Comparison of ENCODE assay signal across 9 mouse cellular contexts in genomic region chr6:115803541-115804382, GRCm38 (mm10). TPM values are rescaled to one million over a fixed set of nuclear protein-coding genes. Genes with fewer than 3 reads are reported as not detected.
DNase-seq lines count a peak whose midpoint lies in the region; ATAC-seq and TF ChIP-seq lines count a peak whose summit lies in the region.
"Had no signal": no experiment of that assay in that cellular context is flagged by ENCODE, and none has a peak within 500 bp of the region (broad histone marks: within the 10 kb centered on the region; RNA-seq: fewer than 3 reads in every experiment).

No protein-coding gene starts in this region.

- 48% methylated on average over 16 of the region's 16 CpGs for WGBS in bone marrow, adult 2 months
- whole genome bisulfite sequencing in heart, embryonic 12.5 days, result 40% methylated on average over 16 of the region's 16 CpGs
- WGBS in kidney, embryonic 16.5 days, result 38% methylated on average over 16 of the region's 16 CpGs
- WGBS in liver, embryonic 11.5 days, result 49% methylated on average over 16 of the region's 16 CpGs
- WGBS in neural tube, embryonic 11.5 days, result 48% methylated on average over 16 of the region's 16 CpGs

- H3K4me3 ChIP-seq in bone marrow, adult 2 months (replicated peaks; ENCODE audit: control insufficient read depth, low read depth, low read length), result no peak overlapping the region
- H3K4me3 ChIP-seq in heart, embryonic 12.5 days, result no peak overlapping the region
- no peak overlapping the region for H3K4me3 ChIP-seq in kidney, embryonic 16.5 days (ENCODE audit: low read length)
- H3K4me3 ChIP-seq in liver, embryonic 11.5 days (ENCODE audit: low read depth, low read length), result no peak overlapping the region
- no peak overlapping the region for H3K4me3 ChIP-seq in neural tube, embryonic 11.5 days (ENCODE audit: low read depth, low read length)
- H3K4me3 ChIP-seq: erythroblast, embryonic 14.5 days had no signal

- no peak for TF ChIP-seq POLR2A in bone marrow, adult 2 months (IDR thresholded peaks at IDR 0.05; ENCODE audit: borderline replicate concordance, control insufficient read depth, low read depth, low read length)

- no peak overlapping the region for H3K27ac ChIP-seq in bone marrow, adult 2 months (ENCODE audit: control insufficient read depth, insufficient read depth, low read depth, low read length, poor library complexity)
- H3K27ac ChIP-seq in heart, embryonic 12.5 days (ENCODE audit: poor library complexity, severe bottlenecking), result no peak overlapping the region
- H3K27ac ChIP-seq in kidney, embryonic 16.5 days (ENCODE audit: low read length), result peak overlapping the region; percentile 49; the same call in 1 of the 2 replicates
- no peak overlapping the region for H3K27ac ChIP-seq in liver, embryonic 11.5 days (ENCODE audit: low read depth, low read length)
- no peak overlapping the region for H3K27ac ChIP-seq in neural tube, embryonic 11.5 days (ENCODE audit: low read depth, low read length)

- peak; percentile 34 to 56 for DNase-seq in CD8-positive naive resting alpha-beta T cell, adult 2 months (ENCODE audit: low read depth in 2 of 2, low spot score in 2 of 2)
- DNase-seq in fibroblast of lung, adult 2 months (ENCODE audit: low read depth), result peak; percentile 86
- peak; percentile 69 for DNase-seq in liver, embryonic 11.5 days (ENCODE audit: low spot score)
- peak; percentile 78 for DNase-seq in neural tube, embryonic 11.5 days (ENCODE audit: low spot score)
- DNase-seq in testis, postnatal 14 days (ENCODE audit: low spot score), result peak; percentile 60

- no peak overlapping the region for H3K9ac ChIP-seq in heart, embryonic 12.5 days
- H3K9ac ChIP-seq in kidney, embryonic 16.5 days (replicated peaks; ENCODE audit: low read length), result no peak overlapping the region
- H3K9ac ChIP-seq in liver, embryonic 11.5 days (ENCODE audit: low read depth, low read length), result no peak overlapping the region; the same call in 1 of the 2 replicates
- no peak overlapping the region for H3K9ac ChIP-seq in neural tube, embryonic 11.5 days (ENCODE audit: low read length)

- peak; percentile 52 for TF ChIP-seq CTCF in bone marrow, adult 2 months (IDR thresholded peaks at IDR 0.05; ENCODE audit: control insufficient read depth, insufficient read depth, low read length)

- no peaks in the 10 kb centered on the region for H3K27me3 ChIP-seq in heart, embryonic 12.5 days (replicated peaks)
- no peaks in the 10 kb centered on the region for H3K27me3 ChIP-seq in kidney, embryonic 16.5 days (ENCODE audit: insufficient read depth, low read length)
- no peaks in the 10 kb centered on the region for H3K27me3 ChIP-seq in liver, embryonic 11.5 days (replicated peaks; ENCODE audit: control insufficient read depth, insufficient read depth, low read length)
- no peaks in the 10 kb centered on the region for H3K27me3 ChIP-seq in neural tube, embryonic 11.5 days (ENCODE audit: control insufficient read depth, insufficient read depth, low read length)

- no peak overlapping the region for H3K4me2 ChIP-seq in heart, embryonic 12.5 days
- H3K4me2 ChIP-seq in kidney, embryonic 16.5 days (replicated peaks; ENCODE audit: low read depth, low read length), result no peak overlapping the region
- H3K4me2 ChIP-seq in liver, embryonic 11.5 days, result no peak overlapping the region
- no peak overlapping the region for H3K4me2 ChIP-seq in neural tube, embryonic 11.5 days (ENCODE audit: low read depth)

- peaks cover 84% of the 10 kb centered on the region for H3K36me3 ChIP-seq in heart, embryonic 12.5 days
- peaks cover 66% of the 10 kb centered on the region for H3K36me3 ChIP-seq in kidney, embryonic 16.5 days (ENCODE audit: insufficient read depth, low read length)
- H3K36me3 ChIP-seq in liver, embryonic 11.5 days (ENCODE audit: control insufficient read depth, insufficient read depth, low read length), result peaks cover 52% of the 10 kb centered on the region
- peaks cover 28% of the 10 kb centered on the region for H3K36me3 ChIP-seq in neural tube, embryonic 11.5 days (ENCODE audit: control insufficient read depth, insufficient read depth, low read length)

- H3K9me3 ChIP-seq in heart, embryonic 12.5 days (replicated peaks), result no peaks in the 10 kb centered on the region
- no peaks in the 10 kb centered on the region for H3K9me3 ChIP-seq in kidney, embryonic 16.5 days (ENCODE audit: low read length)
- no peaks in the 10 kb centered on the region for H3K9me3 ChIP-seq in liver, embryonic 11.5 days (ENCODE audit: control insufficient read depth, low read length)
- H3K9me3 ChIP-seq in neural tube, embryonic 11.5 days (ENCODE audit: control insufficient read depth, low read length), result no peaks in the 10 kb centered on the region

- peaks cover 4% of the 10 kb centered on the region; the same call in 1 of the 2 replicates for H3K4me1 ChIP-seq in bone marrow, adult 2 months (ENCODE audit: control insufficient read depth, insufficient read depth, low read length)
- H3K4me1 ChIP-seq in heart, embryonic 12.5 days (replicated peaks), result peaks cover 20% of the 10 kb centered on the region
- peaks cover 15% of the 10 kb centered on the region for H3K4me1 ChIP-seq in kidney, embryonic 16.5 days (ENCODE audit: insufficient read depth, low read length)
- peaks cover 12% of the 10 kb centered on the region for H3K4me1 ChIP-seq in liver, embryonic 11.5 days (replicated peaks; ENCODE audit: control insufficient read depth, insufficient read depth, low read length)
- H3K4me1 ChIP-seq in neural tube, embryonic 11.5 days (ENCODE audit: control insufficient read depth, insufficient read depth, low read length), result peaks cover 15% of the 10 kb centered on the region

- peak; percentile 27; the same call in 1 of the 2 replicates for ATAC-seq in heart, embryonic 12.5 days (ENCODE audit: insufficient number of reproducible peaks, low FRiP score)
- ATAC-seq in kidney, embryonic 16.5 days (ENCODE audit: low FRiP score, low TSS enrichment), result peak; percentile 76
- peak; percentile 57 for ATAC-seq in liver, embryonic 11.5 days (replicated peaks; ENCODE audit: low FRiP score)
- peak; percentile 57; the same call in 1 of the 2 replicates for ATAC-seq in neural tube, embryonic 11.5 days (ENCODE audit: insufficient read depth, low FRiP score, low TSS enrichment)

RNA-seq across cellular contexts. Expression of gene Rpl32, which starts 4.8 kb away (rescaled TPM):
- 1,266 and 1,894 TPM in 2 replicates for polyA plus RNA-seq in bone marrow, adult 2 months (2011; ENCODE audit: insufficient read depth, insufficient read length, low replicate concordance, missing spikeins)
- polyA plus RNA-seq in heart, embryonic 12.5 days (2016; fragmentation: Nextera tagmentation; extraction: Ambion mirVana), result 1,366 and 1,429 TPM in 2 replicates
- 1,760 and 1,914 TPM in 2 replicates for polyA plus RNA-seq in kidney, embryonic 16.5 days (2015; fragmentation: Nextera tagmentation; extraction: Ambion mirVana)
- polyA plus RNA-seq in liver, embryonic 11.5 days (2014; fragmentation: Nextera tagmentation; extraction: Ambion mirVana), result 2,286 and 2,478 TPM in 2 replicates
- 1,610 and 1,750 TPM in 2 replicates for polyA plus RNA-seq in neural tube, embryonic 11.5 days (2014; fragmentation: Nextera tagmentation; extraction: Ambion mirVana)

RNA-seq across cellular contexts. Expression of gene Cand2, which starts 29.4 kb away (rescaled TPM):
- 0.23 and 1.3 TPM in 2 replicates for polyA plus RNA-seq in bone marrow, adult 2 months (2011; ENCODE audit: insufficient read depth, insufficient read length, low replicate concordance, missing spikeins)
- 71.6 and 73.7 TPM in 2 replicates for polyA plus RNA-seq in heart, embryonic 12.5 days (2016; fragmentation: Nextera tagmentation; extraction: Ambion mirVana)
- 36.8 and 40.1 TPM in 2 replicates for polyA plus RNA-seq in kidney, embryonic 16.5 days (2015; fragmentation: Nextera tagmentation; extraction: Ambion mirVana)
- polyA plus RNA-seq in liver, embryonic 11.5 days (2014; fragmentation: Nextera tagmentation; extraction: Ambion mirVana), result 20.3 and 22.0 TPM in 2 replicates
- polyA plus RNA-seq in neural tube, embryonic 11.5 days (2014; fragmentation: Nextera tagmentation; extraction: Ambion mirVana), result 37.7 and 37.9 TPM in 2 replicates

RNA-seq across cellular contexts. Expression of gene Efcab12, which starts 34.5 kb away (rescaled TPM):
- 0.38 TPM in 1 of 2 replicates, not detected in the other for polyA plus RNA-seq in bone marrow, adult 2 months (2011; ENCODE audit: insufficient read depth, insufficient read length, low replicate concordance, missing spikeins)
- 0.54 and 0.83 TPM in 2 replicates for polyA plus RNA-seq in heart, embryonic 12.5 days (2016; fragmentation: Nextera tagmentation; extraction: Ambion mirVana)
- polyA plus RNA-seq in kidney, embryonic 16.5 days (2015; fragmentation: Nextera tagmentation; extraction: Ambion mirVana), result 2.3 and 2.8 TPM in 2 replicates
- 0.27 TPM in 2 replicates for polyA plus RNA-seq in liver, embryonic 11.5 days (2014; fragmentation: Nextera tagmentation; extraction: Ambion mirVana)
- 0.80 and 1.4 TPM in 2 replicates for polyA plus RNA-seq in neural tube, embryonic 11.5 days (2014; fragmentation: Nextera tagmentation; extraction: Ambion mirVana)
- polyA plus RNA-seq: erythroblast, embryonic 14.5 days had no signal

RNA-seq across cellular contexts. Expression of gene Tmem40, which starts 41.6 kb away (rescaled TPM):
- polyA plus RNA-seq in bone marrow, adult 2 months (2011; ENCODE audit: insufficient read depth, insufficient read length, low replicate concordance, missing spikeins), result 45.6 and 84.4 TPM in 2 replicates
- polyA plus RNA-seq in heart, embryonic 12.5 days (2016; fragmentation: Nextera tagmentation; extraction: Ambion mirVana), result 2.6 and 3.2 TPM in 2 replicates
- polyA plus RNA-seq in kidney, embryonic 16.5 days (2015; fragmentation: Nextera tagmentation; extraction: Ambion mirVana), result 0.86 and 2.1 TPM in 2 replicates
- polyA plus RNA-seq in liver, embryonic 11.5 days (2014; fragmentation: Nextera tagmentation; extraction: Ambion mirVana), result 29.4 and 32.5 TPM in 2 replicates
- 2.0 and 2.3 TPM in 2 replicates for polyA plus RNA-seq in neural tube, embryonic 11.5 days (2014; fragmentation: Nextera tagmentation; extraction: Ambion mirVana)

RNA-seq across cellular contexts. Expression of gene Mbd4, which starts 49.4 kb away (rescaled TPM):
- 9.4 and 11.3 TPM in 2 replicates for polyA plus RNA-seq in bone marrow, adult 2 months (2011; ENCODE audit: insufficient read depth, insufficient read length, low replicate concordance, missing spikeins)
- 11.0 and 14.2 TPM in 2 replicates for polyA plus RNA-seq in heart, embryonic 12.5 days (2016; fragmentation: Nextera tagmentation; extraction: Ambion mirVana)
- 18.6 and 22.0 TPM in 2 replicates for polyA plus RNA-seq in kidney, embryonic 16.5 days (2015; fragmentation: Nextera tagmentation; extraction: Ambion mirVana)
- 20.7 and 23.0 TPM in 2 replicates for polyA plus RNA-seq in liver, embryonic 11.5 days (2014; fragmentation: Nextera tagmentation; extraction: Ambion mirVana)
- polyA plus RNA-seq in neural tube, embryonic 11.5 days (2014; fragmentation: Nextera tagmentation; extraction: Ambion mirVana), result 19.7 and 20.8 TPM in 2 replicates
